ENCODE assay signal across 22 mouse cellular contexts in the genomic region with DNA sequence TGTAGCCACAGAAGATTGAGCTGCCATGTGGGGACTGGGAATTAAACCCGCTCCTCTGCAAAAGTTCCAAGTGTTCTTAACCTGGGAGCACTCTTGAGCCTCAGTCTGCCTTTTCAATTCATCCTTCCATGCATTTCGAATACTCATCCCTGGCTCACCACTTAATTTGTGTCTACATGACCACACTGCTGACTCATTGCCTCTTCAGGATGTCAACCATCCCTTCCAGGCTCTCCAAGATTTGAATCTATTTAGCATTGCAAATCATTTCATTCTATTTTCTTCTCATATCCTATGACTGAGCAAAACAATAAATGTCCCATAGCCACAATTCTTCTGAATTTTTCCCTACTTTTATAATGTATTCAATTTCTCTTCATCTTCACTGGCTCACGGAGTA.
DNase-seq lines count a peak whose midpoint lies in the region; ATAC-seq lines count a peak whose summit lies in the region.
"Had no signal": no experiment of that assay in that cellular context is flagged by ENCODE, and none has a peak within 500 bp of the region (broad histone marks: within the 10 kb centered on the region; RNA-seq: fewer than 3 reads in every experiment).

No protein-coding gene starts in this region.

- DNase-seq in frontal cortex, postnatal 36 days (ENCODE audit: low spot score in 2 of 2) = no peak
- DNase-seq in brain, adult 2 months (ENCODE audit: low read depth, low spot score) = peak; percentile 51
- DNase-seq in embryonic facial prominence, embryonic 10.5 days (ENCODE audit: low spot score) = no peak
- no peak for DNase-seq in urinary bladder, postnatal 4 days (ENCODE audit: low spot score in 2 of 2)
- DNase-seq: adrenal gland, adult 8-10 months; adrenal gland, postnatal 14 days; adrenal gland, postnatal 36 days; cerebellum, adult 11 months; cerebellum, adult 18-20 months; cerebellum, adult 8-10 months; cerebellum, adult 9-11 months; cerebellum, postnatal 14 days; cerebellum, postnatal 36 days; embryo, embryonic 11 days; forebrain, postnatal 0 days had no signal

- H3K4me1 ChIP-seq in embryonic facial prominence, embryonic 10.5 days = no peaks in the 10 kb centered on the region
- H3K4me1 ChIP-seq: embryonic facial prominence, embryonic 12.5 days; forebrain, embryonic 13.5 days; forebrain, embryonic 15.5 days had no signal

- H3K9me3 ChIP-seq in embryonic facial prominence, embryonic 10.5 days = 0 out of 2 replicates have a peak, but pooled peaks cover 3% of the 10 kb centered on the region
- H3K9me3 ChIP-seq: embryonic facial prominence, embryonic 12.5 days; forebrain, embryonic 13.5 days; forebrain, embryonic 15.5 days; G1E had no signal

- no peaks in the 10 kb centered on the region for H3K27me3 ChIP-seq in embryonic facial prominence, embryonic 10.5 days (replicated peaks; ENCODE audit: low read depth, poor library complexity, severe bottlenecking)
- H3K27me3 ChIP-seq: embryonic facial prominence, embryonic 12.5 days; forebrain, embryonic 15.5 days had no signal

- no peak overlapping the region for H3K27ac ChIP-seq in embryonic facial prominence, embryonic 10.5 days (replicated peaks)
- H3K27ac ChIP-seq: embryonic facial prominence, embryonic 12.5 days; forebrain, embryonic 13.5 days; forebrain, embryonic 15.5 days had no signal

- 83% methylated on average over 3 of the region's 3 CpGs for WGBS in embryonic facial prominence, embryonic 10.5 days

- no peaks in the 10 kb centered on the region for H3K36me3 ChIP-seq in embryonic facial prominence, embryonic 10.5 days (replicated peaks)
- H3K36me3 ChIP-seq: embryonic facial prominence, embryonic 12.5 days; forebrain, embryonic 15.5 days; G1E had no signal

- H3K4me3 ChIP-seq in embryonic facial prominence, embryonic 10.5 days = no peak overlapping the region
- H3K4me3 ChIP-seq: embryonic facial prominence, embryonic 12.5 days; forebrain, embryonic 13.5 days; forebrain, embryonic 15.5 days had no signal

- peak; percentile 74 for ATAC-seq in frontal cortex, adult (ENCODE audit: low TSS enrichment)
- ATAC-seq: activated CD4-positive, CD25-positive, alpha-beta regulatory T cell, adult 4 months; forebrain, embryonic 13.5 days; forebrain, embryonic 15.5 days; forebrain, postnatal 0 days; Patski had no signal
